In genomic region chr5:140282900-140283299, GRCm38 (mm10) we compare ENCODE assay signal across 18 mouse cellular contexts. TPM values are rescaled to one million over a fixed set of nuclear protein-coding genes. Genes with fewer than 3 reads are reported as not detected.
DNase-seq lines count a peak whose midpoint lies in the region; ATAC-seq and TF ChIP-seq lines count a peak whose summit lies in the region.
"Had no signal": no experiment of that assay in that cellular context is flagged by ENCODE, and none has a peak within 500 bp of the region (broad histone marks: within the 10 kb centered on the region; RNA-seq: fewer than 3 reads in every experiment).

No protein-coding gene starts in this region.

- no peaks in the 10 kb centered on the region for H3K27me3 ChIP-seq in heart, embryonic 16.5 days (ENCODE audit: control insufficient read depth, insufficient read depth, low read length)
- H3K27me3 ChIP-seq in heart, embryonic 10.5 days (ENCODE audit: insufficient read depth, poor library complexity, severe bottlenecking): no peaks in the 10 kb centered on the region
- no peaks in the 10 kb centered on the region for H3K27me3 ChIP-seq in liver, postnatal 0 days (ENCODE audit: insufficient read depth, low read length)
- H3K27me3 ChIP-seq in liver, embryonic 11.5 days (replicated peaks; ENCODE audit: control insufficient read depth, insufficient read depth, low read length): no peaks in the 10 kb centered on the region
- H3K27me3 ChIP-seq: embryonic facial prominence, embryonic 15.5 days; hindbrain, embryonic 12.5 days had no signal

- DNase-seq in heart, embryonic 10.5 days (ENCODE audit: low spot score): no peak
- DNase-seq in liver, postnatal 0 days: peak; percentile 55
- DNase-seq in liver, embryonic 11.5 days (ENCODE audit: low spot score): no peak
- peak; percentile 47 for DNase-seq in thymus, postnatal 25 days
- no peak for DNase-seq in thymus, postnatal 36 days
- DNase-seq in testis, postnatal 14 days (ENCODE audit: low spot score): no peak
- DNase-seq: B cell, adult 2 months; gastrocnemius, postnatal 36 days; heart, adult 11 months; heart, postnatal 36 days had no signal

- H3K4me1 ChIP-seq in heart, embryonic 16.5 days (ENCODE audit: control insufficient read depth, insufficient read depth, low read length): no peaks in the 10 kb centered on the region
- H3K4me1 ChIP-seq in heart, embryonic 10.5 days: no peaks in the 10 kb centered on the region
- H3K4me1 ChIP-seq in liver, postnatal 0 days (ENCODE audit: insufficient read depth): peaks cover 10% of the 10 kb centered on the region
- no peaks in the 10 kb centered on the region for H3K4me1 ChIP-seq in liver, embryonic 11.5 days (replicated peaks; ENCODE audit: control insufficient read depth, insufficient read depth, low read length)
- H3K4me1 ChIP-seq: forebrain, embryonic 10.5 days had no signal

- no peaks in the 10 kb centered on the region; the same call in 1 of the 2 replicates for H3K36me3 ChIP-seq in heart, embryonic 16.5 days (ENCODE audit: control insufficient read depth, insufficient read depth)
- H3K36me3 ChIP-seq in heart, embryonic 10.5 days: peaks cover 59% of the 10 kb centered on the region
- 0 out of 2 replicates have a peak, but pooled peaks cover 6% of the 10 kb centered on the region for H3K36me3 ChIP-seq in liver, postnatal 0 days (replicated peaks; ENCODE audit: insufficient read depth, low read length)
- H3K36me3 ChIP-seq in liver, embryonic 11.5 days (ENCODE audit: control insufficient read depth, insufficient read depth, low read length): peaks cover 16% of the 10 kb centered on the region; the same call in 1 of the 2 replicates

- H3K9ac ChIP-seq in heart, embryonic 16.5 days (ENCODE audit: low read length): no peak overlapping the region
- no peak overlapping the region for H3K9ac ChIP-seq in liver, postnatal 0 days (replicated peaks)
- no peak overlapping the region for H3K9ac ChIP-seq in liver, embryonic 11.5 days (ENCODE audit: low read depth, low read length)
- H3K9ac ChIP-seq: embryonic facial prominence, embryonic 15.5 days; hindbrain, embryonic 12.5 days had no signal

- H3K4me2 ChIP-seq in heart, embryonic 16.5 days (ENCODE audit: low read depth, low read length): no peak overlapping the region
- no peak overlapping the region for H3K4me2 ChIP-seq in liver, postnatal 0 days (ENCODE audit: low read depth, low read length)
- no peak overlapping the region for H3K4me2 ChIP-seq in liver, embryonic 11.5 days
- H3K4me2 ChIP-seq: embryonic facial prominence, embryonic 15.5 days; hindbrain, embryonic 12.5 days had no signal

- H3K27ac ChIP-seq in heart, embryonic 16.5 days (ENCODE audit: low read length): peak overlapping the region; percentile 26; the same call in 1 of the 2 replicates
- H3K27ac ChIP-seq in heart, embryonic 10.5 days: no peak overlapping the region
- H3K27ac ChIP-seq in liver, postnatal 0 days (ENCODE audit: low read depth): peak overlapping the region; percentile 37
- H3K27ac ChIP-seq in liver, embryonic 11.5 days (ENCODE audit: low read depth, low read length): no peak overlapping the region
- H3K27ac ChIP-seq: embryonic facial prominence, embryonic 15.5 days; forebrain, embryonic 10.5 days; gastrocnemius, adult 2 months; hindbrain, embryonic 12.5 days had no signal

- no peak overlapping the region for H3K4me3 ChIP-seq in heart, embryonic 16.5 days (ENCODE audit: low read length)
- no peak overlapping the region for H3K4me3 ChIP-seq in heart, embryonic 10.5 days
- no peak overlapping the region for H3K4me3 ChIP-seq in liver, postnatal 0 days (ENCODE audit: low read depth, low read length)
- no peak overlapping the region for H3K4me3 ChIP-seq in liver, embryonic 11.5 days (ENCODE audit: low read depth, low read length)
- H3K4me3 ChIP-seq: embryonic facial prominence, embryonic 15.5 days; erythroblast, embryonic 14.5 days; forebrain, embryonic 10.5 days; gastrocnemius, adult 2 months; hindbrain, embryonic 12.5 days had no signal

- no peak for ATAC-seq in heart, embryonic 16.5 days (replicated peaks; ENCODE audit: extremely low read depth, insufficient read depth, low FRiP score)
- ATAC-seq in liver, postnatal 0 days: peak; percentile 86
- no peak for ATAC-seq in liver, embryonic 11.5 days (replicated peaks; ENCODE audit: low FRiP score)
- ATAC-seq: CD4-positive, CD25-positive, alpha-beta regulatory T cell, adult 4 months; forebrain, embryonic 14.5 days had no signal

- TF ChIP-seq CTCF in liver, postnatal 0 days (IDR thresholded peaks at IDR 0.05; ENCODE audit: low read depth): no peak

- no peak for TF ChIP-seq EP300 in liver, postnatal 0 days (IDR thresholded peaks at IDR 0.05; ENCODE audit: low read depth)

- 88% methylated on average over 3 of the region's 3 CpGs for WGBS in heart, embryonic 16.5 days
- 98% methylated on average over 3 of the region's 3 CpGs for WGBS in heart, embryonic 10.5 days
- 81% methylated on average over 3 of the region's 3 CpGs for WGBS in liver, postnatal 0 days (ENCODE audit: insufficient replicate concordance)
- 91% methylated on average over 3 of the region's 3 CpGs for WGBS in liver, embryonic 11.5 days

- H3K9me3 ChIP-seq in heart, embryonic 16.5 days (replicated peaks; ENCODE audit: control insufficient read depth, low read length): no peaks in the 10 kb centered on the region
- H3K9me3 ChIP-seq in heart, embryonic 10.5 days: no peaks in the 10 kb centered on the region
- no peaks in the 10 kb centered on the region for H3K9me3 ChIP-seq in liver, postnatal 0 days (ENCODE audit: low read length)
- H3K9me3 ChIP-seq in liver, embryonic 11.5 days (ENCODE audit: control insufficient read depth, low read length): no peaks in the 10 kb centered on the region
- H3K9me3 ChIP-seq: embryonic facial prominence, embryonic 15.5 days; forebrain, embryonic 10.5 days; hindbrain, embryonic 12.5 days had no signal

RNA-seq across cellular contexts. Expression of gene Mad1l1, which starts 38.5 kb away (rescaled TPM):
- polyA plus RNA-seq in heart, embryonic 16.5 days (2015; fragmentation: Nextera tagmentation; extraction: Ambion mirVana): 26.5 and 27.8 TPM in 2 replicates
- 34.4 and 43.5 TPM in 2 replicates for polyA plus RNA-seq in heart, embryonic 10.5 days (2016; fragmentation: Nextera tagmentation; extraction: Ambion mirVana)
- 16.4 and 17.0 TPM in 2 replicates for polyA plus RNA-seq in liver, postnatal 0 days (2015; fragmentation: Nextera tagmentation; extraction: Ambion mirVana)
- 43.0 and 43.4 TPM in 2 replicates for polyA plus RNA-seq in liver, embryonic 11.5 days (2014; fragmentation: Nextera tagmentation; extraction: Ambion mirVana)

RNA-seq across cellular contexts. Expression of gene Nudt1, which starts 38.6 kb away (rescaled TPM):
- 27.4 and 28.5 TPM in 2 replicates for polyA plus RNA-seq in heart, embryonic 16.5 days (2015; fragmentation: Nextera tagmentation; extraction: Ambion mirVana)
- polyA plus RNA-seq in heart, embryonic 10.5 days (2016; fragmentation: Nextera tagmentation; extraction: Ambion mirVana): 39.2 and 50.4 TPM in 2 replicates
- 18.1 and 18.6 TPM in 2 replicates for polyA plus RNA-seq in liver, postnatal 0 days (2015; fragmentation: Nextera tagmentation; extraction: Ambion mirVana)
- polyA plus RNA-seq in liver, embryonic 11.5 days (2014; fragmentation: Nextera tagmentation; extraction: Ambion mirVana): 58.3 and 62.3 TPM in 2 replicates

RNA-seq across cellular contexts. Expression of gene Mrm2, which starts 48.8 kb away (rescaled TPM):
- 16.7 and 16.9 TPM in 2 replicates for polyA plus RNA-seq in heart, embryonic 16.5 days (2015; fragmentation: Nextera tagmentation; extraction: Ambion mirVana)
- 15.4 and 18.8 TPM in 2 replicates for polyA plus RNA-seq in heart, embryonic 10.5 days (2016; fragmentation: Nextera tagmentation; extraction: Ambion mirVana)
- polyA plus RNA-seq in liver, postnatal 0 days (2015; fragmentation: Nextera tagmentation; extraction: Ambion mirVana): 7.2 and 8.1 TPM in 2 replicates
- polyA plus RNA-seq in liver, embryonic 11.5 days (2014; fragmentation: Nextera tagmentation; extraction: Ambion mirVana): 20.2 and 21.7 TPM in 2 replicates

Comparison
In these comparisons a context has a peak if more than half of its experiments do, and no peak if none do; other contexts are left out.
1. H3K27ac ChIP-seq: peak in heart, embryonic 16.5 days (single experiment) and liver, postnatal 0 days (single experiment); none in heart, embryonic 10.5 days (single experiment) and liver, embryonic 11.5 days (single experiment).
2. DNase-seq: peak in liver, postnatal 0 days (single experiment) and thymus, postnatal 25 days (single experiment); none in heart, embryonic 10.5 days (single experiment), liver, embryonic 11.5 days (single experiment), thymus, postnatal 36 days (0 of 2) and testis, postnatal 14 days (single experiment).